Mouse (Mus musculus): Measurements from ENCODE around the gene Slc35f5.
A peak's percentile ranks its signal among the peaks of the same experiment; 100 is the strongest.

The Slc35f5 gene

DNA sequence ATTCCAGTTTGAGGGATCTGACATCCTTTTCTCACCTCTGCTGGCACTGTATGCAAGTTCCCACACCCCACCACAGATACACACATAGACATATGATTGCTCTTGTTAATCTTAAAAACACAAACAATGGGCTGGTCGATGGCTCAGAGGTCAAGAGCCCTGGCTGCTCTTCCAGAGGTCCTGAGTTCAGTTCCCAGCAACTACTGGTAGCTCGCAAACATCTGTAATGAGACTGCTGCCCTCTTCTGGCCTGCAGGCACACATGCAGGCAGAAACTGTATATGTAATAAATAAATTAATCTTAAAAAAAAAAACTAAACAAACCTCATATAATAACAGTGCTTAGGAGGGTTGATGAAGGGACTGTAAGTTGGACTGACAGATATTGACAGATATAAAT, 13.8 kb downstream of the Slc35f5 start:
- peak; percentile 5 for DNase-seq (ENCODE audit: low read depth, low spot score)

DNA sequence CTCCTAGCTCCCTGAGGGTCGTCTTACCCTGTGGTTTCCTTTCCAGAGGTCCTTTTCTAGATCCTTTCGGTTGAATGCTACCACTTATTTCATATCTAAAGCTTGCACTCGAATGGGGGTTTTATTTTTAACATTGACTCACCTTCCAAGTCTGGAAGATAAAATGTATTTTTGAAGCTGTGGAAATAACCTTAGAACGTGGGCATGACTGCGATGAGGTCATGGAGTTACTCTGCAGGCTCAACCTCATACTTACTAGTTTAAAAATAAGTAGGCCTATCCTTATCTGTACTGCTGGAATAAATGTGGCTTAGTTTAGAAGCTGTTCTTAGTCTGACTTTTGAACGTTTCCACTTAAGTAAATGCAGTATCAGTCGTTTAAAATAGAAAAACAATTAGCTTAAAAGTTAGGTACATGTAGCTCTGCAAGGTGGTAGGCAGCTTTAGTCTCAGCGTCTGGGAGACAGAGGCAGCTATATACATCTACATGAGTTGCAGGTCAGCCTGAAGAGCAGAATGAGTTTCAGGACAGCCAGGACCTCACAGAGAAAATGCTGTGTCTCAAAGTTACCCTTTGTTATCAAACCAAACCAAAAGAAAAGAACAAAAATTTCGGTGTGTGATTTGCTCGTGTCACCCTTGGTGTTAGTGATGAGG, 15.2 kb downstream of the Slc35f5 start:
- no peak for DNase-seq (ENCODE audit: low read depth, low spot score)

DNA sequence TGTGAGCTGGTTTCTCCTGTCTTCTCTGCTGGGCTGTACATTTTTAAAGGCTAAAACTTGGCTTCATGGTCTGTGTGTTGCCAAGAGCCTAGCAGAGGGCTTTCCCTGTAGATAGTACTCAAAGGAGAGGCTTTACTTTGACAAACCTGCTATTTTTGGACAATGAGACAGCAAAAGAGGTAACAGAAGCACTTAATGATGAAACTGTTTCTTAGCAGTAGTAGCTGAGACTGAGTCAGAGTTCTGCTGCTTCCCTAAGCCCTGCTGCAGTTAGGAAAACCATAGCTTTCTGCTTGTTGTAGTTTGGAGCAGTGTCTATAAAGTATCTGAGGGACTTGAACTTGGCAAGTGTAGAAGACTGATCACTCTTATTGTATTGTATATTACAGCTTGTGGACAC, 16.6 kb downstream of the Slc35f5 start:
- DNase-seq (ENCODE audit: low read depth, low spot score), result no peak

DNA sequence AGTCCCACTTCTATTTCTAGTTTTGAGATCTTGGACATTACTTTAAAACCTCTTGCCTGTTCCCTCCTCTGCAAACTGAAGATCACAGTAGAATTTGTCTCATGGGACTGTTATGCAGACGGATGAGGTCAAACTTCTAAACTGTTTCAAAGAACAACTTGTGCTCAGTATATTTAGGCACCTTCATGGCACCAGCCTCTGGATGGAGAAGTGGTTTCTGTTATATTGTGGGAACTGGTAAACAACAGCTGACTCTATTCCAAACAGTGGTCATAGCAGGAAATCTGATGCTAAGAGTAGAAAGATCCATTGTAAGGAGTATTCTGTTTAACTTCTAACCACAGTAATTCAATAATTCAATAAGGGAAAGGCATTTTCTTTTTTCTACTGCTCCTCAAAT, 17.7 kb downstream of the Slc35f5 start:
- DNase-seq (ENCODE audit: low read depth, low spot score), result no peak

DNA sequence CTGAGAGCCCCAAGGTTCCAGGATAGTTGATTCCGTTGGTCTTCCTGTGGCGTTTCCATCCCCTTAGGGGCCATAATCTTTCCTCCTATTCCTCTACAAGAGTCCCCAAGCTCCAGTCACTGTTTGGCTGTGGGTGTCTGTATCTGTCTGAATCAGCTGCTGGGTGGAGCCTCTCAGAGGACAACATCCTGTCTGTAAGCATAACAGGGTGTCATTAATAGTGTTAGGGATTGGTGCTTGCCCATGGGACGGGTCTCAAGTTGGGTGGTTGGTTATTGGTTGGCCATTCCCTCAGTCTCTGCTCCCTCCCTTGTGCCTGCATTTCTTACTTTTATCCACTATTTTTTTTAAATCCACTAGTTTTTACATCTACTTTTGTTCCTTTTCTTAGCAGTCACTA, 20.7 kb downstream of the Slc35f5 start:
- no peak for DNase-seq (ENCODE audit: low read depth, low spot score)

DNA sequence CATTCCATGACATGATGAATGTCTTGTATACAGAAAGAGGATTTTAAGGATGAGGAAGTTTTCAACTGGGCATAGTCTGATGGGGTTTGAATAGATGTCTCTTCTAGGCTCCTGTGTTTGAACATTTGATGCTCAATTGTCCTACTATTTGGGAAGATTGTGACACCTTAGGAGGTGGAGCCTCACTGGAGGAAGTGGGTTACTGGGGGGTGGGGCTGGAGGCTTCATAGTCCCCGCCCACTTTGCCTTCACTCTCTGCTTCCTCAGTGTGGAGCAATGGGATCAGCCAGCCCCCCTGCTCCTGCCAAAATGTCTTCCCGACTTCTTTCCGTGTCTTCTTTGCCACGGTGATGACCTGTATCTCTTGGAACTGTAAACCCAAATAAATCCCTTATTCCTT, 43.2 kb downstream of the Slc35f5 start:
- DNase-seq (ENCODE audit: low read depth, low spot score), result no peak

DNA sequence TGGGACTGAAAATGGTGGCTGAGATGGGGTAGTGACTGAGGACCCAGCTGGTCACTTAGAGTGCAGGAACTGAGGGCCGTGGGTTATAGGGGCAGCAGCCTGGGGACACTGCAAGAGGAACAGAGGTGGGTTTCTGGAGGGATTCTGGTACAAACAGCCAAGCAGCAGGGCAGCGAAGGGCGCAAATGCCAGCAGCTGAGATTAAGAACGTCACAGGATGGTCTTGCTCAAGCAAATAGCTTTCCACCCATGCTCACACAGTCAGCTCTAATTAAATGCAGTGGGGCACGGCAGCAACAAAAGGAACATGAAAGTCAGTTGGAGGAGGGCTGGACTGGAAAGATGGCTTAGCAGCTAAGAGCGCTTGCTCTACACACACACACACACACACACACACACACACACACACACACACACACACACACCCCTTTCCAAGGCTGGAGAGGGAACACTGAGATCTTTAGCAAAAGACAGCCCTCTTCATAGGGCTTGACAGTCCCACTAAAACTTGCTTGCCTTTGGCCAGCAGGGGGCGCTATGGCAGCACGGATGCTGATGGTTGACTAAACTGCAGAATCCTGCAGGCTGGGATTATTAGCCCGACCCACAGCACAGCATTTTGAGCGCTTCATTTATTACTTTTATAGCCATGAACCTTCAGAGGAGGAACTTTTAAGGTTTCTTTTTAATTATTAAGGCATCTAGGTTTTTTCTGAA, 46.9 kb downstream of the Slc35f5 start:
- DNase-seq (ENCODE audit: low read depth, low spot score), result peak; percentile 88

DNA sequence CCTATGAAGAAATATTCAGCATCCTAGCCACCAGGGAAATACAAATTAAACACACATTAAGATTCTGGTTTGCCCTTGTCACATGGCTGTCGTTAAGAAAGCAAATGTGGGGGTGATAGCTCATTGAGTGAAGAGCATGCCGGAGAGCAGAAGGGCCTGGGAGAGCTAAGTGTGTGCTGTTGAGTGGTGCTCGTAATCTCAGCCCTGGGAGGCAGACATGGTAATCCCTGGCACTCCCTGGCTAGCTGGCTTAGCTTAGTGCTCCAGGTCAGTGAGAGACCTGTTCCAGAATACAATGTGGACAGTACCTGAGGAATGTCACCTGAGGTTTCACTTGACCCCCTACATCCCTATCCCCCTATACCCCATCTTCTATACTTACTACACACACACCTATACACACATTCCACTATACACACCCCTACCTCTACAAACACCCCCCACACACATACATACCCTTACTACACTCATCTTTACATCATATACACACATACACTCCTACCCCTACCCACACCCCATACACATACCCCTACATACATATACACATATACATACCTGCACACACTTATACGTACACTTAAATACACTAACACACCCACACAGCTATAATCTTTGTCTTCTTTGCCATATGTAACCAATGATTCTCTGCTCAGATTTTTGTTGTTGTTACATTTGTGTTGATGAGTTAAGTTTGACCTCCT, 64.1 kb downstream of the Slc35f5 start:
- no peak for DNase-seq (ENCODE audit: low read depth, low spot score)

DNA sequence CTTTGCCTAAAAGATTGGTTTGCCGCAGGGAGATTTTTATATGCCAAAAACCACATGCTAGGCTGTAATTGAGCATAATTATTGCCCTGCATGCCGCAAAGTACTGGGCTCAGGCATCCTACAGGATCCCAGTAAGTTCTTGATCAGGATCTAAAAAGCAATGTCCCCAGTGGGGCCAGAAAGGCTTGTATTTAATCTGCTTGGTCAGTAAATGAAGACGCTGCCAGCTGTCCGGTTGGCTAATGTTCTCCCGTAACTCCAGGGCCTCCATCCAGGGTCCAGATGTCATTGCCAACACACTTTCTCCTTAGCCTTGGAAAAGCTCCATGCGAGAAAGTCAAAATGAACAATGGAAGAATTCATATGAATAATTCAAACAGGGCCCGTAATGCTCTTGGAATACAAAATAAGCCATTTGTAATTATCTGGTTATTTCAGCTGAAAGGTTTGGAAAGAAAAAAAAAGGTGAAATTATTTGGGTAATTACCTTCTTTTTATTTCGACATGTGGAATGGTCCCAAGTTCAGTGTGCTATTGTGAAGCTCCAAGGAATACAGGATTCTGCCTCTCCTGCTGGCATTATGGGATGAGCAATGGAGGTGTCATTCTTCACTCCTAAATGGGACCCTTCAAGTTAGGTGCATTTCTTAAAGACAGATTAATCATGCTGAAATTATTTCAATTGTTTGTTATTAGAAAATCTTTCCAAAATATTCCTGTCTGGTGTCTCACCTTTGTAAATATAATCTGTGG, 79.3 kb downstream of the Slc35f5 start:
- DNase-seq (ENCODE audit: low read depth, low spot score), result peak; percentile 4

DNA sequence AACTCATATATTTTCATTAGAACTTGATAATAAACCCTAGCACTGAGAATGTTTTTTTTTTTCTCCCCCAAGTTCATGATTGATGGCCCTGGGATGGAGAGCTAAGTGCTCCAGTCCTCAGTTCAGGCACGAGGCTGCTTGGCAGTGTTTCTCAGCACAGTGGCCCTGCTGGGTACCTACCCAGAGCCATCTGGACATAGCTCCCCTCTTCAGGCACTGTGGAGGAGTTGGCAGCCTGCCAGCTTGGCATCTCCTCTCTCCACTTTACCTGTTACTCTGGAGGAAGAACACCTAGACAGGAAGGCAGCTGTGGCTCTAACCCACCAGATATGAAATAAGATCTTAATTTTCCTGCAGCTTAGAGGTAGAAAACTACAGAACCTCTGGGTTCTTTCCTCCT, 83.2 kb downstream of the Slc35f5 start:
- DNase-seq (ENCODE audit: low read depth, low spot score), result no peak
